Mouse (Mus musculus) MEL (cell line): ENCODE measurements at regions not wholly inside any gene's neighbourhood (a gene's known extent, or its start where the extent isn't known, plus 50 kb on each side); places are given as distances from the start of the nearest gene placed in this dataset.

Experiments
- DNase-seq: peaks from one replicate; pipeline ENCODE4 v3.0.0; 2011; ENCODE audit warnings: low read depth, low spot score
- H3K27ac ChIP-seq: 2 replicates; pipeline ENCODE4 v1.5.1; 2012; ENCODE audit warnings: low read depth, mild to moderate bottlenecking, control low read depth, low read length, moderate library complexity; ENCODE audit not compliant: control insufficient read depth
- H3K27me3 ChIP-seq, 2 experiments: fragments of 150-350 bp in 1 of 2; sonication (generic) in 1 of 2; 2 replicates each; pipeline ENCODE4 v1.6.1; 2012; ENCODE audit warnings: low read length in 2 of 2, mild to moderate bottlenecking in 2 of 2, improper control_type of control experiment in 1 of 2, moderate library complexity in 1 of 2; ENCODE audit not compliant: insufficient read depth in 2 of 2, control insufficient read depth in 1 of 2
- H3K36me3 ChIP-seq, 2 experiments: 2 replicates each; pipeline ENCODE4 v1.6.1; 2012 to 2014; ENCODE audit warnings: low read length in 2 of 2, improper control_type of control experiment in 1 of 2, inconsistent platforms in 1 of 2, mild to moderate bottlenecking in 1 of 2; ENCODE audit not compliant: insufficient read depth in 2 of 2, control insufficient read depth in 1 of 2
- H3K4me1 ChIP-seq, 2 experiments: fragments of 150-350 bp in 1 of 2; sonication (generic) in 1 of 2; 2 replicates each; pipeline ENCODE4 v1.6.1; 2012; ENCODE audit warnings: low read length in 2 of 2, improper control_type of control experiment in 1 of 2, mild to moderate bottlenecking in 1 of 2; ENCODE audit not compliant: insufficient read depth in 2 of 2, control insufficient read depth in 1 of 2
- H3K4me3 ChIP-seq, 2 experiments: fragments of 150-350 bp in 1 of 2; sonication (generic) in 1 of 2; 2 replicates each; pipeline ENCODE4 v1.5.1; 2012; ENCODE audit warnings: low read depth in 2 of 2, low read length in 2 of 2, mild to moderate bottlenecking in 2 of 2, moderate library complexity in 2 of 2, control low read depth in 1 of 2, improper control_type of control experiment in 1 of 2; ENCODE audit not compliant: control insufficient read depth in 1 of 2, insufficient read depth in 1 of 2
- H3K79me2 ChIP-seq: 2 replicates; pipeline ENCODE4 v1.6.1; 2012; ENCODE audit warnings: mild to moderate bottlenecking, low read length, moderate library complexity; ENCODE audit not compliant: control insufficient read depth, poor library complexity, insufficient read depth
- H3K9ac ChIP-seq: 2 replicates; pipeline ENCODE4 v1.6.1; 2012; ENCODE audit warnings: low read depth, mild to moderate bottlenecking, control low read depth, low read length, moderate library complexity; ENCODE audit not compliant: control insufficient read depth, poor library complexity, severe bottlenecking
- H3K9me3 ChIP-seq: fragments of 150-350 bp; sonication (generic); replicated peaks from 2 replicates; pipeline ENCODE4 v1.6.1; 2012; ENCODE audit warnings: mild to moderate bottlenecking, low read length, improper control_type of control experiment, moderate library complexity; ENCODE audit not compliant: insufficient read depth
- BHLHE40 ChIP-seq: IDR thresholded peaks from 2 replicates; pipeline ENCODE4 v1.6.1; 2012; ENCODE audit warnings: low read depth, mild to moderate bottlenecking, inconsistent platforms, low read length, improper control_type of control experiment, borderline replicate concordance
- CHD1 ChIP-seq: IDR thresholded peaks from 2 replicates; pipeline ENCODE4 v1.6.1; 2012; ENCODE audit warnings: low read depth, mild to moderate bottlenecking, inconsistent platforms, low read length, improper control_type of control experiment
- CHD2 ChIP-seq: IDR thresholded peaks from 2 replicates; pipeline ENCODE4 v1.6.1; 2011; ENCODE audit warnings: low read length, improper control_type of control experiment
- E2F4 ChIP-seq: IDR thresholded peaks from 2 replicates; pipeline ENCODE4 v1.6.1; 2011; ENCODE audit warnings: low read depth, low read length, improper control_type of control experiment, borderline replicate concordance
- ELF1 ChIP-seq: IDR thresholded peaks from 2 replicates; pipeline ENCODE4 v1.6.1; 2014; ENCODE audit warnings: low read depth, mild to moderate bottlenecking, inconsistent platforms, low read length, improper control_type of control experiment, moderate library complexity
- EP300 ChIP-seq, 2 experiments: IDR thresholded peaks; 2 replicates each; pipeline ENCODE4 v1.6.1; 2011; ENCODE audit warnings: improper control_type of control experiment in 2 of 2, low read length in 2 of 2, low read depth in 1 of 2, mild to moderate bottlenecking in 1 of 2
- ETS1 ChIP-seq: IDR thresholded peaks from 2 replicates; pipeline ENCODE4 v1.6.1; 2012; ENCODE audit warnings: low read depth, mild to moderate bottlenecking, inconsistent platforms, low read length, improper control_type of control experiment, moderate library complexity
- GABPA ChIP-seq: IDR thresholded peaks from 2 replicates; pipeline ENCODE4 v1.6.1; 2012; ENCODE audit warnings: low read depth, mild to moderate bottlenecking, inconsistent platforms, low read length, improper control_type of control experiment, moderate library complexity
- HCFC1 ChIP-seq: IDR thresholded peaks from 2 replicates; pipeline ENCODE4 v1.6.1; 2012; ENCODE audit warnings: low read depth, mild to moderate bottlenecking, inconsistent platforms, low read length, improper control_type of control experiment, moderate library complexity
- JUND ChIP-seq: IDR thresholded peaks from 2 replicates; pipeline ENCODE4 v1.6.1; 2011; ENCODE audit warnings: low read depth, mild to moderate bottlenecking, improper control_type of control experiment, low read length
- KAT2A ChIP-seq: conservative IDR thresholded peaks from 2 replicates; pipeline ENCODE4 v1.6.1; 2012; ENCODE audit warnings: low read depth, low read length, improper control_type of control experiment, inconsistent platforms
- MAFK ChIP-seq: IDR thresholded peaks from 2 replicates; pipeline ENCODE4 v1.6.1; 2011; ENCODE audit warnings: low read depth, mild to moderate bottlenecking, low read length, improper control_type of control experiment, borderline replicate concordance
- MAZ ChIP-seq: IDR thresholded peaks from 2 replicates; pipeline ENCODE4 v1.6.1; 2012; ENCODE audit warnings: low read depth, mild to moderate bottlenecking, inconsistent platforms, low read length, improper control_type of control experiment
- MEF2A ChIP-seq: IDR thresholded peaks from 2 replicates; pipeline ENCODE4 v1.6.1; 2014; ENCODE audit warnings: low read depth, mild to moderate bottlenecking, inconsistent platforms, low read length, improper control_type of control experiment; ENCODE audit not compliant: poor library complexity, insufficient replicate concordance, severe bottlenecking; ENCODE audit errors: extremely low read depth
- MYB ChIP-seq: IDR thresholded peaks from 2 replicates; pipeline ENCODE4 v1.6.1; 2011; ENCODE audit warnings: mild to moderate bottlenecking, low read depth, low read length, improper control_type of control experiment
- MYC ChIP-seq: IDR thresholded peaks from 2 replicates; pipeline ENCODE4 v1.6.1; 2011; ENCODE audit warnings: low read depth, mild to moderate bottlenecking, low read length, improper control_type of control experiment, moderate library complexity
- NELFE ChIP-seq: IDR thresholded peaks from 2 replicates; pipeline ENCODE4 v1.6.1; 2011; ENCODE audit warnings: low read depth, low read length, improper control_type of control experiment
- NRF1 ChIP-seq: IDR thresholded peaks from 2 replicates; pipeline ENCODE4 v1.6.1; 2014; ENCODE audit warnings: low read depth, mild to moderate bottlenecking, inconsistent platforms, low read length, improper control_type of control experiment, moderate library complexity; ENCODE audit not compliant: poor library complexity, insufficient read depth, severe bottlenecking
- POLR2A ChIP-seq, 2 experiments: IDR thresholded peaks; 2 replicates each; pipeline ENCODE4 v1.6.1; 2011 to 2012; ENCODE audit warnings: low read length in 2 of 2, mild to moderate bottlenecking in 2 of 2, control low read depth in 1 of 2, improper control_type of control experiment in 1 of 2, low read depth in 1 of 2, moderate library complexity in 1 of 2; ENCODE audit not compliant: control insufficient read depth in 1 of 2, insufficient read depth in 1 of 2, poor library complexity in 1 of 2
- POLR2AphosphoS5 ChIP-seq: IDR thresholded peaks from 2 replicates; pipeline ENCODE4 v1.6.1; 2012; ENCODE audit warnings: low read depth, borderline replicate concordance, mild to moderate bottlenecking, inconsistent platforms, low read length, moderate library complexity, mixed read lengths
- RAD21 ChIP-seq: IDR thresholded peaks from 2 replicates; pipeline ENCODE4 v1.6.1; 2011; ENCODE audit warnings: mild to moderate bottlenecking, low read depth, low read length, improper control_type of control experiment
- TAL1 ChIP-seq: IDR thresholded peaks from 2 replicates; pipeline ENCODE4 v1.6.1; 2012; ENCODE audit warnings: mild to moderate bottlenecking, inconsistent platforms, low read length, moderate library complexity, mixed read lengths
- TBP ChIP-seq: IDR thresholded peaks from 2 replicates; pipeline ENCODE4 v1.8.0; 2011; ENCODE audit warnings: low read depth, low read length, improper control_type of control experiment
- TCF12 ChIP-seq: IDR thresholded peaks from 2 replicates; pipeline ENCODE4 v1.6.1; 2014; ENCODE audit warnings: low read depth, mild to moderate bottlenecking, inconsistent platforms, low read length, improper control_type of control experiment, moderate library complexity
- UBTF ChIP-seq: IDR thresholded peaks from 2 replicates; pipeline ENCODE4 v1.6.1; 2012; ENCODE audit warnings: low read depth, mild to moderate bottlenecking, inconsistent platforms, low read length, improper control_type of control experiment, moderate library complexity, borderline replicate concordance; ENCODE audit not compliant: insufficient read depth
- ZC3H11A ChIP-seq: IDR thresholded peaks from 2 replicates; pipeline ENCODE4 v1.6.1; 2012; ENCODE audit warnings: low read depth, mild to moderate bottlenecking, inconsistent platforms, low read length, improper control_type of control experiment
- ZKSCAN1 ChIP-seq: IDR thresholded peaks from 2 replicates; pipeline ENCODE4 v1.6.1; 2012; ENCODE audit warnings: low read depth, mild to moderate bottlenecking, inconsistent platforms, low read length, improper control_type of control experiment, moderate library complexity
- ZMIZ1 ChIP-seq: IDR thresholded peaks from 2 replicates; pipeline ENCODE4 v1.6.1; 2012; ENCODE audit warnings: low read depth, mild to moderate bottlenecking, inconsistent platforms, low read length, improper control_type of control experiment, moderate library complexity
- ZNF384 ChIP-seq: IDR thresholded peaks from 2 replicates; pipeline ENCODE4 v1.6.1; 2012; ENCODE audit warnings: low read depth, mild to moderate bottlenecking, inconsistent platforms, low read length, improper control_type of control experiment

- Histone ChIP-seq H3K27ac (no peak overlapping the region), H3K36me3 (no peaks in the 10 kb centered on the region), H3K4me3 (no peak overlapping the region), H3K9ac (no peak overlapping the region), H3K79me2 (no peaks in the 10 kb centered on the region), H3K27me3 (no peaks in the 10 kb centered on the region; a peak in 2 of 4 replicates)
- TF ChIP-seq KAT2A, result no peak
- no peak for TF ChIP-seq RAD21
- TF ChIP-seq CHD1, result no peak
- TF ChIP-seq ZMIZ1, result no peak
- no peak for TF ChIP-seq NRF1
- no peak for TF ChIP-seq MYC
- no peak for TF ChIP-seq POLR2A (IDR thresholded peaks at IDR 0.05; ENCODE audit: control insufficient read depth in 1 of 2, insufficient read depth in 1 of 2, low read depth in 1 of 2, low read length in 2 of 2, poor library complexity in 1 of 2)
- no peak for TF ChIP-seq UBTF
- TF ChIP-seq GABPA, result no peak
- TF ChIP-seq TCF12, result no peak
- TF ChIP-seq JUND, result no peak
- no peak for TF ChIP-seq MYB
- no peak for TF ChIP-seq ZC3H11A
- no peak for TF ChIP-seq EP300 (IDR thresholded peaks at IDR 0.05; ENCODE audit: low read depth in 1 of 2, low read length in 2 of 2)
- no peak for TF ChIP-seq BHLHE40
- no peak for TF ChIP-seq TBP
- TF ChIP-seq, all 39 proteins: peak for 0
- Histone ChIP-seq H3K9me3 (no peaks in the 10 kb centered on the region), H3K4me1 (no peaks in the 10 kb centered on the region)
- no peak for DNase-seq
Measured at GRCm38 (mm10) chr13:30044790-30045189, 58.9 kb upstream of the E2f3 start.

- TF ChIP-seq E2F4 (no peak), CHD1 (no peak), NELFE (no peak), POLR2A (IDR thresholded peaks at IDR 0.05; ENCODE audit: control insufficient read depth in 1 of 2, insufficient read depth in 1 of 2, low read depth in 1 of 2, low read length in 2 of 2, poor library complexity in 1 of 2) (no peak), TCF12 (no peak), HCFC1 (no peak), CHD2 (no peak), MEF2A (no peak), TBP (no peak), UBTF (no peak), ETS1 (no peak), MYC (no peak), ELF1 (no peak), MAFK (no peak), TAL1 (no peak), ZKSCAN1 (no peak), ZNF384 (no peak), MAZ (no peak), POLR2AphosphoS5 (no peak)
- TF ChIP-seq, all 39 proteins: peak for 0
- no peak for DNase-seq
- Histone ChIP-seq H3K27ac (no peak overlapping the region), H3K79me2 (no peaks in the 10 kb centered on the region), H3K27me3 (no peaks in the 10 kb centered on the region; a peak in 1 of 4 replicates), H3K4me1 (no peaks in the 10 kb centered on the region), H3K9me3 (no peaks in the 10 kb centered on the region), H3K9ac (no peak overlapping the region), H3K36me3 (no peaks in the 10 kb centered on the region), H3K4me3 (no peak overlapping the region)
Measured at GRCm38 (mm10) chr13:30042689-30043320, 56.9 kb upstream of the E2f3 start.
